Mouse (Mus musculus) brain, embryonic 14.5 days (tissue): ENCODE results near the gene Aagab.

Experiments used
- CTCF ChIP-seq: fragments of 200-500 bp; IDR thresholded peaks from 2 replicates; pipeline ENCODE4 v1.5.1; 2012; ENCODE audit warnings: inconsistent platforms, mild to moderate bottlenecking, moderate library complexity, borderline replicate concordance; ENCODE audit not compliant: insufficient read depth, insufficient read length; ENCODE audit errors: extremely low read depth
- POLR2A ChIP-seq: fragments of 200-500 bp; IDR thresholded peaks from 2 replicates; pipeline ENCODE4 v1.6.1; 2012; ENCODE audit warnings: mild to moderate bottlenecking, inconsistent platforms, borderline replicate concordance; ENCODE audit not compliant: poor library complexity, insufficient read depth, insufficient read length, severe bottlenecking; ENCODE audit errors: extremely low read depth

GRCm38 (mm10) chr9:63623895-63624569 lies 21.6 kb downstream of the Aagab start:
- TF ChIP-seq CTCF (no peak), POLR2A (no peak)
